Comparison of ENCODE assay signal across 8 mouse cellular contexts in the genomic region with DNA sequence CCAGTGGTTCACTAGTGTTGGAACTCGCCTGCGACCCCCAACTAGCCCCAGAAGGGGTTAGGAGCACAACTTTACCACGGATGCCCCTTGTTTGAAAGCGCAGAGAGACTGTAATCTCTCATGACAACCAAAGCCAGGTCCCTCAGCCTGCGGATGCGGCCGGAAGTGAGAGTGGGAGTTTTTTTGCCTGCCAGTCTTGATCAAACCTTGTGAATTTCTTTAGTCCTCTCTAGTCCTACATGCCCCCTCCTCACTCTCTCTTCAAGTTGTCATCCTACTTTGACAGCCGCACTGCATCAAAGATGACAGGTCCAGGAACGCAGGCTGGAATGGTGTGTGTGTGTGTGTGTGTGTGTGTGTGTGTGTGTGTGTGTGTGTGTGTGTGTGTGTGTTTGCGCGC. TPM values are rescaled to one million over a fixed set of nuclear protein-coding genes. Genes with fewer than 3 reads are reported as not detected.
DNase-seq lines count a peak whose midpoint lies in the region; ATAC-seq and TF ChIP-seq lines count a peak whose summit lies in the region.

No protein-coding gene starts in this region.

- H3K4me1 ChIP-seq in lung, embryonic 14.5 days (ENCODE audit: insufficient read depth): no peaks in the 10 kb centered on the region
- peaks cover 3% of the 10 kb centered on the region; the same call in 1 of the 2 replicates for H3K4me1 ChIP-seq in forebrain, embryonic 14.5 days (ENCODE audit: control insufficient read depth, insufficient read depth, low read length)
- H3K4me1 ChIP-seq in liver, adult 2 months (ENCODE audit: control insufficient read depth, insufficient read depth, low read length): peaks cover 3% of the 10 kb centered on the region; the same call in 1 of the 2 replicates
- peaks cover 3% of the 10 kb centered on the region; the same call in 1 of the 2 replicates for H3K4me1 ChIP-seq in neural tube, embryonic 12.5 days

- no peaks in the 10 kb centered on the region for H3K9me3 ChIP-seq in lung, embryonic 14.5 days (ENCODE audit: low read depth, low read length)
- no peaks in the 10 kb centered on the region for H3K9me3 ChIP-seq in forebrain, embryonic 14.5 days (replicated peaks; ENCODE audit: control insufficient read depth, low read length)
- no peaks in the 10 kb centered on the region for H3K9me3 ChIP-seq in neural tube, embryonic 12.5 days

- H3K9ac ChIP-seq in lung, embryonic 14.5 days: peak overlapping the region; percentile 72
- H3K9ac ChIP-seq in forebrain, embryonic 14.5 days (ENCODE audit: low read length): peak overlapping the region; percentile 84
- peak overlapping the region; percentile 94 for H3K9ac ChIP-seq in liver, adult 2 months (ENCODE audit: low read depth, low read length)
- peak overlapping the region; percentile 74 for H3K9ac ChIP-seq in neural tube, embryonic 12.5 days

- peak overlapping the region; percentile 70 for H3K27ac ChIP-seq in lung, embryonic 14.5 days (ENCODE audit: low read depth)
- H3K27ac ChIP-seq in forebrain, embryonic 14.5 days (ENCODE audit: low read depth, low read length): peak overlapping the region; percentile 70
- peak overlapping the region; percentile 49 for H3K27ac ChIP-seq in liver, adult 2 months (replicated peaks; ENCODE audit: insufficient read depth, low read depth, low read length)
- peak overlapping the region; percentile 46; the same call in 1 of the 2 replicates for H3K27ac ChIP-seq in neural tube, embryonic 12.5 days

- DNase-seq in lung, embryonic 14.5 days: peak; percentile 69
- no peak for DNase-seq in lung, postnatal 4 days
- DNase-seq in ZHBTc4 (ENCODE audit: low read depth, low spot score): peak; percentile 59
- peak; percentile 61 for DNase-seq in forebrain, embryonic 14.5 days (ENCODE audit: low spot score)
- peak; percentile 45 for DNase-seq in liver, adult 2 months (ENCODE audit: extremely low read depth, low read depth, low spot score)
- no peak for DNase-seq in gastrocnemius, postnatal 36 days
- DNase-seq in spleen, adult 12 weeks (ENCODE audit: low spot score): no peak

- H3K4me3 ChIP-seq in lung, embryonic 14.5 days (ENCODE audit: low read depth, low read length): peak overlapping the region; percentile 79
- H3K4me3 ChIP-seq in forebrain, embryonic 14.5 days (ENCODE audit: low read depth, low read length): peak overlapping the region; percentile 78
- H3K4me3 ChIP-seq in liver, adult 2 months (ENCODE audit: insufficient read depth, low read depth, low read length): peak overlapping the region; percentile 94
- H3K4me3 ChIP-seq in neural tube, embryonic 12.5 days: peak overlapping the region; percentile 79

- ATAC-seq in lung, embryonic 14.5 days (ENCODE audit: insufficient read depth): no peak; the same call in none of the 2 replicates
- peak; percentile 48; the same call in 1 of the 2 replicates for ATAC-seq in forebrain, embryonic 14.5 days
- peak; percentile 70 for ATAC-seq in neural tube, embryonic 12.5 days (ENCODE audit: low FRiP score, low read depth)

- no peaks in the 10 kb centered on the region for H3K27me3 ChIP-seq in lung, embryonic 14.5 days (ENCODE audit: insufficient read depth, low read length)
- no peaks in the 10 kb centered on the region for H3K27me3 ChIP-seq in forebrain, embryonic 14.5 days (replicated peaks; ENCODE audit: control insufficient read depth, insufficient read depth, low read length)
- H3K27me3 ChIP-seq in liver, adult 2 months (ENCODE audit: control insufficient read depth, insufficient read depth, low read length): no peaks in the 10 kb centered on the region
- 0 out of 2 replicates have a peak, but pooled peaks cover 4% of the 10 kb centered on the region for H3K27me3 ChIP-seq in neural tube, embryonic 12.5 days (replicated peaks)

- intact Hi-C loops in gastrocnemius, postnatal 36 days (cut with DNase I): no loop called here

- H3K4me2 ChIP-seq in lung, embryonic 14.5 days: peak overlapping the region; percentile 71
- H3K4me2 ChIP-seq in forebrain, embryonic 14.5 days (ENCODE audit: low read length): peak overlapping the region; percentile 79
- peak overlapping the region; percentile 73 for H3K4me2 ChIP-seq in neural tube, embryonic 12.5 days (replicated peaks)

- no peaks in the 10 kb centered on the region for H3K79me2 ChIP-seq in liver, adult 2 months (ENCODE audit: control insufficient read depth, insufficient read depth, low read length)

- WGBS in lung, embryonic 14.5 days: 2% methylated on average over 11 of the region's 11 CpGs
- WGBS in forebrain, embryonic 14.5 days: 6% methylated on average over 11 of the region's 11 CpGs
- under 1% methylated on average over 11 of the region's 11 CpGs for WGBS in liver, adult 2 months
- WGBS in neural tube, embryonic 12.5 days: 6% methylated on average over 11 of the region's 11 CpGs

- TF ChIP-seq POLR2A in liver, adult 2 months (IDR thresholded peaks at IDR 0.05; ENCODE audit: extremely low read depth, insufficient read depth, low read length): no peak

- H3K36me3 ChIP-seq in lung, embryonic 14.5 days (ENCODE audit: insufficient read depth): no peaks in the 10 kb centered on the region
- H3K36me3 ChIP-seq in forebrain, embryonic 14.5 days (ENCODE audit: control insufficient read depth, insufficient read depth, low read length): no peaks in the 10 kb centered on the region
- H3K36me3 ChIP-seq in liver, adult 2 months (ENCODE audit: control insufficient read depth, insufficient read depth, low read length): no peaks in the 10 kb centered on the region
- H3K36me3 ChIP-seq in neural tube, embryonic 12.5 days: no peaks in the 10 kb centered on the region

- no peak for TF ChIP-seq CTCF in lung, embryonic 14.5 days (IDR thresholded peaks at IDR 0.05; ENCODE audit: low read depth)
- TF ChIP-seq CTCF in liver, adult 2 months (IDR thresholded peaks at IDR 0.05; ENCODE audit: low read depth, low read length): no peak

RNA-seq across cellular contexts. Expression of a gene that starts 0.5 kb away (rescaled TPM):
- polyA plus RNA-seq in lung, embryonic 14.5 days (2014; fragmentation: Nextera tagmentation; extraction: Ambion mirVana): 30.8 and 31.6 TPM in 2 replicates
- 28.7 and 30.5 TPM in 2 replicates for polyA plus RNA-seq in forebrain, embryonic 14.5 days (2014; fragmentation: Nextera tagmentation; extraction: Ambion mirVana)
- total RNA-seq in liver, adult 2 months (2014; rRNA removed): 18.5 and 19.7 TPM in 2 replicates
- 3.1 and 3.7 TPM in 2 replicates for polyA plus RNA-seq in liver, adult 2 months (2012; rRNA removed)
- polyA plus RNA-seq in neural tube, embryonic 12.5 days (2016; fragmentation: Nextera tagmentation; extraction: Ambion mirVana): 31.4 and 34.1 TPM in 2 replicates
- 10 to 100 TPM; 34.8 to 51.8 TPM for total RNA-seq in gastrocnemius, postnatal 36 days (2021)

Comparison
In these comparisons a context has a peak if more than half of its experiments do, and no peak if none do; other contexts are left out.
1. DNase-seq: peak in lung, embryonic 14.5 days (single experiment), ZHBTc4 (single experiment), forebrain, embryonic 14.5 days (single experiment) and liver, adult 2 months (single experiment); none in lung, postnatal 4 days (0 of 2), gastrocnemius, postnatal 36 days (0 of 2) and spleen, adult 12 weeks (single experiment).
2. Peak in every context shown above with its lines, with median percentiles within 50 percentile points of each other: H3K27ac ChIP-seq, H3K4me2 ChIP-seq, H3K4me3 ChIP-seq and H3K9ac ChIP-seq.